Mouse (Mus musculus) left cerebral cortex, adult 2 months (tissue): ENCODE measurements at regions not wholly inside any gene's neighbourhood (a gene's known extent, or its start where the extent isn't known, plus 50 kb on each side); places are given as distances from the start of the nearest gene placed in this dataset.

Source experiments
- DNase-seq, 2 experiments: peaks; one replicate each; pipeline ENCODE4 v3.0.0; 2021 to 2022; ENCODE audit warnings: low spot score in 2 of 2, mixed read lengths in 1 of 2; ENCODE audit errors: extremely low spot score in 1 of 2
- H3K27ac ChIP-seq: fragments of 200-600 bp; 2 replicates; pipeline ENCODE4 v1.8.1; 2022
- H3K4me3 ChIP-seq: fragments of 200-600 bp; 2 replicates; pipeline ENCODE4 v1.8.1; 2022
- CTCF ChIP-seq: fragments of 200-600 bp; IDR thresholded peaks from 2 replicates; pipeline ENCODE4 v1.8.1; 2022; ENCODE audit warnings: antibody characterized with exemption, mild to moderate bottlenecking, moderate library complexity
- intact Hi-C: fragments of 180-260 bp; cut with DNase I; formaldehyde crosslinking; loops from one replicate; pipeline ENCODE4 v1.15.1; 2025

DNA sequence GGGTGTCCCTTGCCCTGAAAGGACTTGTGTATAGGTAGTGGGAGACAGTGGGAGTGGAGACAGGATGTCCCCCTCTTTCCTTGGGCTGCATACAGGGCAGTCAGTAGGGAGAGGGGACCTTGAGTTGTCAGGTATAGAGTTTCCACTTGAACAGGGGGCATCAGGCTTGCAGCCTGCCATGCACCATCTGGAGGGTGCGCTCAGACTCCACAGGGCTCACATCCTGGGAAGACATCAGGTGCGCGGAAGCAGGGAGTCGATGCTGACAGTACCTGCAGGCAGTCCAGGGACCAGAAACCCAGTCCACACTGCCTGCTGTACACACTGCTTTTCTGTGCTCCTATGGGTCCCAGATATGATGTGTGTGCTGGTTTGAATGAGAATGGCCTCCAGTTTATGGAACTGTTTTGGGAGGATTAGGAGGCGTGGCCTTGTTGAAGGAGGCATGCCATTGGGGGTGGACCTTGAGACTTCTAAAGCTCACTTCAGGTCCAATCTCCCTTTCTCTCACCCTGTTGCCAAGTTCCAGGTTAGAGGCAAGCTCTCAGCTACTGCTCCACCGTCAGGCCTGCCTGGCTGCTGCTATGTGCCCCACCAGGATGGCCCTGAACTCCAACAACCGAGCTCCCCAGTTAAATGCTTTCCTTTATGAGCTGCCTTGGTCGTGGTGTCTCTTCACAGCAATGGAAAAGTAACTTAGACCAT, 262.1 kb downstream of the Matn1 start:
- TF ChIP-seq CTCF = no peak
- intact Hi-C loops = no loop called here
- Histone ChIP-seq H3K27ac (no peak overlapping the region), H3K4me3 (no peak overlapping the region)
- DNase-seq = no peak

DNA sequence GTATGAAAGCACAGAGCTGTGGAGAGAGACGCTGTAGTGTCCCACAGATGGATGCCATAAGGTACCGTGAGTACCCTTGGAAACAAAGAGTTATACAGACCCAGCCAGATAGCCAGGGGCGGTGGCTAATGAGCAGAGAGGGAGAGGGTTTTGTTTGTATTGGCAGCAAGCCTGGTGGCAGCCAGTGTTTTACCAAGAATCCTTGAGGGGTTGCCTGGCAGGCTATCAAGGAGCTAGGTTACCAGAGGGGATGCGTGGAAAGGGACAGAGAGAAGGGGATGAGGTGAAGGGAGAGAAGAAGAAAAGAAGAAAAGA, 262.7 kb downstream of the Matn1 start:
- Histone ChIP-seq H3K27ac (no peak overlapping the region), H3K4me3 (no peak overlapping the region)
- intact Hi-C loops = no loop called here
- DNase-seq = no peak
- no peak for TF ChIP-seq CTCF

DNA sequence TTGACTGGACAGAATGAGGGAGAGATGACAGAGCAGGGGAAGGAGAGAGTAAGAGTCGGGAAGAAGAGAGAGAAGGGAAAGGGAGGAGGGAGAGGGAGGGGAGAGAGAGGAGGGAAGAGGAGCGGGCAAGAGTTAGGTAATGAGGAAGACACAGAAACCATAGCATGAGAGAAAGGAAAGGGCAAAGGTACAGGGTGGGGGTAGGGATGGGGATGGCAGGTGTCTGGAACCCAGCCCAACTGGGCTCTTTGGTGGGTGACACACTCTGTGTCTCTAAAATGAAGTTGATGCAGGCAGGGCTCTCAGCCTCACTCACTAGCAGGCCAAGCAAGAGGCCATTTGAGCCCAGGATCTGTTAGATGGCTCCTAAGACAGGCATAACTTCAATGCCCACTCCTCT, 263.1 kb downstream of the Matn1 start:
- H3K27ac ChIP-seq = no peak overlapping the region
- intact Hi-C loops = no loop called here
- no peak for TF ChIP-seq CTCF
- DNase-seq = no peak
- no peak overlapping the region for H3K4me3 ChIP-seq

DNA sequence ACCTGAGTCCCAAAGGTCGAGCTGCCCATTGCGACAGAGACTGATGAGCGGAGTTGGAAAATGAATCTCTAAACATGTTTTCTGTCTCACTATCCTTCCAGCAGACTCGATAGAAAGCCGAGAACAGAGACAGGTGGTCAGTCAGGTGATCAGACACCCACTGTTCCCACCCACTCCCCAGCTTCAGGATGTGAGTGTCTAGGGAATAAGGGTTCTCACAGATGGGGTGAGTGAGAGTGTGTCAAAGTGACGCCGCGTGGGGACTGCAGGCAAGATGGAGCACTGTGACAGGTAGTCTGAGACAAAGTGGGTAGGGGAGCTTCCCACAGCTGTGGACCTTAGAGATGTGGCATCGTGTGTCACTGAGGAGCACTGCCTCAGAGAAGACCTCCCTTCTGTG, 264.0 kb downstream of the Matn1 start:
- no peak overlapping the region for H3K27ac ChIP-seq
- no peak overlapping the region for H3K4me3 ChIP-seq
- peak in 1 of 2 experiments; percentile 47 for DNase-seq
- no peak for TF ChIP-seq CTCF
- intact Hi-C loops = no loop called here

DNA sequence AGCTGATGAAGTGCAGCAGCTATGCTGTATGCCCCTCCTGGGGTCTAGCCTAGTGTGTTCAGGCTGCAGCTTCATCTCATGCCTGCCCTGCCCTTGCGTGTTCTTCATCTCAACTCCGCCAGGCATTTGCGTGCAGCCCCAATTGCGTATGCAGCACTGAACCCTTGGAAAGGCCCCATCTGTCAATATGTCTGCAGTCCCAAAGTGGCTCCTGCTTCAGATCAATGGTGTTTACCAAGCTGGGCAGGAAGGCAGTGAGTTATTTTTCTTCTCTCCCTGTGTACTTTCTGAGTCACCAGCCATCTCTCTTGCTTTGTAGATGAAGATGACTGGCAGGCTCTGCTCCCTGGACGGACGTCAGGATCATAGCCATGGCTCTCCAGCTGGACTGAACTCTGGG, 264.5 kb downstream of the Matn1 start:
- TF ChIP-seq CTCF = no peak
- intact Hi-C loops = no loop called here
- H3K27ac ChIP-seq = no peak overlapping the region
- no peak for DNase-seq
- no peak overlapping the region for H3K4me3 ChIP-seq

DNA sequence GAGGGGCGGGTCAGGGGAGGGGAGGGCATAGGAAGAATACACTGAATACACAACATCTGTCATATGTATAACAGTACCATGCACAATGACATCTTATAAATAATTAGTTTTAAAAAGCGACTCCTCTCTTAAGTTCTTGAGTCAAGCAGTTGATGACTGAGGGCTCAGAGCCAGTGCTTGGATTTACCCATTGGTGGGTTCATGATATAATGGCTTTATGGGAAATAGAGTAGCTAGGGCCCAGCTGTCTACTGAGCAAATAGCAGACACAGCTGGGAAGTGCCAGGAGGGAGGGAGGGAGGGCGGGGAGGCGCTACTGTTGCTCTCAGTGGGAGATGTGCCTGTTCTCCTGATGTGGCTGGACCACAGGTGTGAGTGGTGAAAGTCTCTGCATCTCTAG, 268.5 kb downstream of the Matn1 start:
- DNase-seq = no peak
- no peak for TF ChIP-seq CTCF
- no peak overlapping the region for H3K27ac ChIP-seq
- intact Hi-C loops = no loop called here
- H3K4me3 ChIP-seq = no peak overlapping the region

DNA sequence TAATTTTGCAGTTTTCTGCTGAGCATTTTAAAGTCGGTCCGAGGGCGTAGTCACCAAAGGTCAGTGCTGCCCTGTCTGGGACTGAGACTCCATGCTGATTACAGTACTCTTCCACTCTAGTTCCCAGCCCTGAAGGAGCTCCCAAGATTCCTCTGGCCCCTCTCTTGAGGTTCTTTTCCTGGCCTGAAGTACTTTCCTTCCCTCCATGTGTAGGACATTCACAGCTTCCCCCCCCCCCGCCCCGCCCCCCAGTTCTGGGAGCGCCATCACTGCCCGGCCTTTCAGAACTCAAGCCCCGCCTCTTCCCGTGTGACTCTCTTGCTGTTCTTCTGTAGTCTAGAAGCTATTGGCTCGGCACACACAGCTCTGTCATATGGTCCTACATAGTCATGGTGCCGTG, 271.5 kb downstream of the Matn1 start:
- no peak for DNase-seq
- intact Hi-C loops = no loop called here

DNA sequence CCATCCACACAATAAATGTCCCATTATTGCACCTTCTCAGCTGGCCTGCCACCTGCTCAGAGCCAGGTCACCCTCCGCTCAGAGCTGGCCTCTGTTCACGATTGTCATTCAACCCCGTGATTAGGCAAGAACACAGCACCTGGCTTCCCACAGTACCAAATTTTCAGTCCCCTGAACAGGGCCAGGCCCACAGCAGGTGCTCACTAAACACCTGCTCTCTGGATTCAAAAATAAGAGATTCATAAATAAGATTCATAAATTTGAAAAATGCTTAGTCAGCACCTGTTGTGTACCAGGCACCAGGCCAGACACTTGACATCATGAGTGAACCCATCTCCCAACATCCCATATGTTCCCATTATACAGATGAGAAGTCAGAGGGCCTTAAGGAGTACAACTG, 272.2 kb downstream of the Matn1 start:
- no peak for TF ChIP-seq CTCF
- Histone ChIP-seq H3K4me3 (no peak overlapping the region), H3K27ac (no peak overlapping the region)
- intact Hi-C loops = no loop called here
- no peak for DNase-seq

More for the DNA sequence above, 271.5 kb downstream of the Matn1 start:
- Histone ChIP-seq H3K27ac (no peak overlapping the region), H3K4me3 (no peak overlapping the region)
- no peak for TF ChIP-seq CTCF

DNA sequence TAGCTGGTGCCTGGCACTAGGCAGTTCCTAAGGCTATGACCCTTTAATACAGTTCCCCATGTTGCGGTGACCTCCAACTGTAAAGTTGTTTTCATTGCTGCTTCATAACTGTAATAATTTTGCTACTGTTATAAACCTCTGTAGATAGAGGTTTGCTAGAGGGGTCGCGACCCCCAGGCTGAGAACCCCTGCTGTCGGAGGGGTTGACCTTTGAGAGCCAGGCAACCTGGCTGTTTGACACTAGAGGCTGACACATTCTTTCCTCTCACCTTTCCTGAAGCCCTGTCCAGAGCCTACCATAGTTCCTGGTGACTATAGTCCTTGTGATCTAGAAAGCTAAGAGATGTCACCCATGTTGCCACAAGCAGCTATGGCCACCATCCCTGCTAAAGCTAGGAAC, 272.9 kb downstream of the Matn1 start:
- no peak for TF ChIP-seq CTCF
- DNase-seq = no peak
- Histone ChIP-seq H3K4me3 (no peak overlapping the region), H3K27ac (no peak overlapping the region)
- intact Hi-C loops = no loop called here

DNA sequence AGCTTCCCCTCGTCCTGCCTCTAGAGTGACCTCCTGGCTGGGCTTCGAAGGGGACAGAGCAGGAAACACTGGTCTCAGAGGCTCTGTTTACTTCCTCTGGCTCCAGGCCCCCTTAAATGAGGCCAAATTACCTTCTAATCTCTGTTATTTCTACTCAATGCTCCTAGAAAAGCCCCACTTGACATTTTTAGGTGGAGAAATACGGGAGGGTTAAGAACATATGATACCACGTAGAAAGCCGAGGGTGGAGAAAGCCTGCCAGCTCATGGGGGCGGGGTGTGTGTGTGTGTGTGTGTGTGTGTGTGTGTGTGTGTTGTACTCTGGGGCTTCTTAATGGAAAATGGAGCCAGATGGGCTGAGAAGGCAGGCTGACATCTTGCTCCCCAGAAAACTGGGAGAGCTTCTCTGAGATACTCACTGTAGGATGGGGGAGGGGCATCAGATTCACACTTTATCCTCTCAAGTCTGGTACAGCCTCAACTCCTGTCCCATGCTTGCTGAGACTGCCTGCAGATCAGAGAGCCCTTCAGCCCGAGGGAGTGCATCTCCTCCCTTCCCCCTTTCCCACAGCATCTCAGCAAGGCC, 273.5 kb downstream of the Matn1 start:
- Histone ChIP-seq H3K4me3 (no peak overlapping the region), H3K27ac (no peak overlapping the region)
- no peak for DNase-seq
- intact Hi-C loops = no loop called here
- no peak for TF ChIP-seq CTCF

DNA sequence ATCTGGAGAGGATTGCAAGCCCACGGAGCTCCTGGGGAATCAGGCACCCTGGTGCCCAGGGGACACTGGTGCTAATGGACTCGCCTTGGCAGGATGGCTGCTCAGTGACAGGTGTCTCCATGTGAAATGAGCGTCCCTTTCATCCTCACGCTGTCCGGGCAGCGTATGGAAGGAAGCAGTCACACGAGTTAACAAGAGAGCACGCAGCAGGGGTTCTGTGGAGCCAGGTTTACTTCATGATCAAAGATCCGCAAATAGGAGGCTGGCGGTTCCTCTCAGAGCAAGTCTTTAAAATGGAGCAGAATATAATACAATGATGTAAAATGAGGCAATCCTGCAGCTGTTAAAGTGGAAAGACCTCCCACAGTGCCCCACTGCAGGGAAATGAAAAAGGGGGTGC, 276.8 kb downstream of the Matn1 start:
- DNase-seq = no peak
- Histone ChIP-seq H3K4me3 (no peak overlapping the region), H3K27ac (no peak overlapping the region)
- intact Hi-C loops = no loop called here
- TF ChIP-seq CTCF = no peak

DNA sequence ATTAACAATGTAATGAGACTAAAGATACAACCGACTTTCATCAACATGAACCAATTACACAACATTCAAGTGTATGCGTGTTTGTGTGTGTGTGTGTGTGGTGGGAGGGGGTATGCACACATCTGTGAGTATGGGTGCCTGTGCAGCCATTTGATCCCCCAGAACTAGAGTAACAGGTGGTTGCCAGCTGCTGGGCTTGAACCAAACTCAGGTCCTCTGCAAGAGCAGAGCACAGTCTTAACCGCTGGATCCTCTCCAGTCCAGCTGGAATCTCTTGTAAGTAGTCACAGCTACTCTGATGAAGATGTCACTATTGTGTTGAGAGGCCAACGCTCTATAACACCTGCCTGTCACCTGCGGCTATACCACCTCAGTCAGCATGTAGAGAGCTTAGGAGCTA, 286.2 kb downstream of the Matn1 start:
- no peak overlapping the region for H3K4me3 ChIP-seq
- DNase-seq = no peak
- no peak overlapping the region for H3K27ac ChIP-seq
- no peak for TF ChIP-seq CTCF
- intact Hi-C loops = no loop called here

DNA sequence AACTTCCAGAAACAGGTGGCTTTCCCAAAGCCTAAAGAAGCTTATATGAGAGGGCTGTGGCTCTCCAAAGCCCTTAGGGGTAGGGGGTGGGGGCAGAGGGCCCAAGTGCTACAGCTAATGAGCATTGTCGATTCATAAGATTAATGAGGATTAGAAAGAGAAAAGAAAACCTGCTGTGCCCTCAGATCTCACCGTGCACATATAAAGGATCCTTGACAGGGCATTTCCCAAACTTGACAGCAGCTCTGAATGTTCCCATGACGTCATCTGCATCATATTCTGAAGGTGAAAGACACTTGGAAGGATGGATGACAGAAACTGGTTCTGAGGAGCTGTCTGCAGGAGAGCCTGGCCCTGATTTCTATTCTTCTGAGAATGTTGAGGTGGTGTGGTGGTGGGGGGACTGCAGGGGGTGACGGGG, 292.4 kb downstream of the Matn1 start:
- TF ChIP-seq CTCF = no peak
- Histone ChIP-seq H3K4me3 (no peak overlapping the region), H3K27ac (no peak overlapping the region)
- no peak for DNase-seq
- intact Hi-C loops = no loop called here
